ENCODE assay signal across 8 mouse cellular contexts in genomic region chr4:133201006-133201771, GRCm38 (mm10). TPM values are rescaled to one million over a fixed set of nuclear protein-coding genes. Genes with fewer than 3 reads are reported as not detected.
DNase-seq lines count a peak whose midpoint lies in the region; ATAC-seq and TF ChIP-seq lines count a peak whose summit lies in the region.

No protein-coding gene starts in this region.

- peak; percentile 69 for TF ChIP-seq CTCF in cerebellum, adult 2 months (IDR thresholded peaks at IDR 0.05; ENCODE audit: borderline replicate concordance, insufficient read depth, low read depth, low read length)
- TF ChIP-seq CTCF in gastrocnemius, adult 2 months (IDR thresholded peaks at IDR 0.05), result peak; percentile 79

- peak; percentile 61 to 64 for DNase-seq in right cerebral cortex, postnatal 10 days (ENCODE audit: low spot score in 2 of 2)
- DNase-seq in right cerebral cortex, postnatal 14 days, result no peak
- DNase-seq in cerebellum, adult 2 months, result peak; percentile 85 to 88
- DNase-seq in gastrocnemius, adult 2 months, result peak; percentile 88
- DNase-seq in thymus, postnatal 25 days, result peak; percentile 73

- intact Hi-C loops in gastrocnemius, adult 2 months (cut with DNase I), result loop anchor here (5.0 kb wide), 1 partner anchor 194 kb away; no protein-coding TSS in a partner anchor

- no peaks in the 10 kb centered on the region for H3K9me3 ChIP-seq in hindbrain, embryonic 15.5 days
- no peaks in the 10 kb centered on the region for H3K9me3 ChIP-seq in limb, embryonic 15.5 days

- no peak overlapping the region for H3K4me2 ChIP-seq in hindbrain, embryonic 15.5 days
- no peak overlapping the region for H3K4me2 ChIP-seq in limb, embryonic 15.5 days
- no peak overlapping the region for H3K4me2 ChIP-seq in myocyte (ENCODE audit: low read depth)

- H3K27me3 ChIP-seq in cerebellum, adult 2 months (ENCODE audit: control insufficient read depth, insufficient read depth, low read length), result no peaks in the 10 kb centered on the region
- no peaks in the 10 kb centered on the region for H3K27me3 ChIP-seq in hindbrain, embryonic 15.5 days
- H3K27me3 ChIP-seq in limb, embryonic 15.5 days, result no peaks in the 10 kb centered on the region
- H3K27me3 ChIP-seq in myocyte (ENCODE audit: control insufficient read depth, insufficient read depth, insufficient read length), result no peaks in the 10 kb centered on the region

- H3K9ac ChIP-seq in hindbrain, embryonic 15.5 days, result no peak overlapping the region
- H3K9ac ChIP-seq in limb, embryonic 15.5 days, result no peak overlapping the region

- H3K27ac ChIP-seq in cerebellum, adult 2 months (ENCODE audit: insufficient read depth, low read length), result peak overlapping the region; percentile 1; the same call in 1 of the 2 replicates
- H3K27ac ChIP-seq in gastrocnemius, adult 2 months, result peak overlapping the region; percentile 79
- peak overlapping the region; percentile 71 for H3K27ac ChIP-seq in hindbrain, embryonic 15.5 days (replicated peaks)
- peak overlapping the region; percentile 87 for H3K27ac ChIP-seq in limb, embryonic 15.5 days

- 0 out of 2 replicates have a peak, but pooled peaks have one; percentile 24 for ATAC-seq in hindbrain, embryonic 15.5 days (ENCODE audit: low FRiP score, low read depth)
- ATAC-seq in limb, embryonic 15.5 days (ENCODE audit: insufficient number of reproducible peaks, low FRiP score, low TSS enrichment, low read depth), result no peak

- H3ac ChIP-seq in myocyte (ENCODE audit: control insufficient read depth, insufficient read length), result no peak overlapping the region

- no peak overlapping the region for H3K4me3 ChIP-seq in cerebellum, adult 2 months (replicated peaks; ENCODE audit: insufficient read depth, low read depth, low read length)
- H3K4me3 ChIP-seq in gastrocnemius, adult 2 months, result no peak overlapping the region
- no peak overlapping the region for H3K4me3 ChIP-seq in hindbrain, embryonic 15.5 days
- no peak overlapping the region for H3K4me3 ChIP-seq in limb, embryonic 15.5 days
- no peak overlapping the region for H3K4me3 ChIP-seq in myocyte

- WGBS in cerebellum, adult 2 months, result 31% methylated on average over 8 of the region's 8 CpGs
- 62% methylated on average over 8 of the region's 8 CpGs for WGBS in hindbrain, embryonic 15.5 days
- WGBS in limb, embryonic 15.5 days, result 52% methylated on average over 8 of the region's 8 CpGs

- H3K4me1 ChIP-seq in cerebellum, adult 2 months (ENCODE audit: control insufficient read depth, insufficient read depth, low read length), result peaks cover 36% of the 10 kb centered on the region
- peaks cover 69% of the 10 kb centered on the region for H3K4me1 ChIP-seq in hindbrain, embryonic 15.5 days (replicated peaks)
- peaks cover 75% of the 10 kb centered on the region for H3K4me1 ChIP-seq in limb, embryonic 15.5 days

- no peaks in the 10 kb centered on the region for H3K79me2 ChIP-seq in myocyte (ENCODE audit: control insufficient read depth, insufficient read depth)

- no peak for TF ChIP-seq POLR2A in cerebellum, adult 2 months (IDR thresholded peaks at IDR 0.05; ENCODE audit: borderline replicate concordance, insufficient read depth, low read length)
- TF ChIP-seq POLR2A in myocyte (IDR thresholded peaks at IDR 0.05; ENCODE audit: insufficient read length, low read depth), result peak; percentile 35

- H3K36me3 ChIP-seq in hindbrain, embryonic 15.5 days, result no peaks in the 10 kb centered on the region
- peaks cover 9% of the 10 kb centered on the region for H3K36me3 ChIP-seq in limb, embryonic 15.5 days
- H3K36me3 ChIP-seq in myocyte (ENCODE audit: control insufficient read depth, insufficient read depth), result peaks cover 7% of the 10 kb centered on the region

TF ChIP-seq in myocyte, 11 proteins besides CTCF, POLR2A, EP300 and RAD21:
- TF ChIP-seq USF1 (IDR thresholded peaks at IDR 0.05; ENCODE audit: low read depth), result no peak
- TF ChIP-seq TCF12 (IDR thresholded peaks at IDR 0.05; ENCODE audit: insufficient read depth, poor library complexity, severe bottlenecking), result no peak
- TF ChIP-seq MYOD1 (IDR thresholded peaks at IDR 0.05; ENCODE audit: control insufficient read depth in 1 of 3, insufficient read length in 2 of 3, low read depth in 2 of 3), result peak in 1 of 3 experiments; percentile 12
- peak in 1 of 3 experiments; percentile 25 for TF ChIP-seq MYOG (IDR thresholded peaks at IDR 0.05; ENCODE audit: control insufficient read depth in 1 of 3, insufficient read depth in 1 of 3, insufficient read length in 2 of 3, low read depth in 2 of 3)
- peak; percentile 87 for TF ChIP-seq POLR2AphosphoS2 (IDR thresholded peaks at IDR 0.05; ENCODE audit: insufficient read length, low read depth)
- no peak for TF ChIP-seq CEBPB (IDR thresholded peaks at IDR 0.05; ENCODE audit: insufficient read depth, poor library complexity, severe bottlenecking)
- no peak for TF ChIP-seq E2F4 (IDR thresholded peaks at IDR 0.05; ENCODE audit: insufficient read depth)
- no peak for TF ChIP-seq REST (IDR thresholded peaks at IDR 0.05; ENCODE audit: insufficient read depth, insufficient read length)
- no peak for TF ChIP-seq SRF (IDR thresholded peaks at IDR 0.05; ENCODE audit: control insufficient read depth, insufficient read length, low read depth)
- no peak for TF ChIP-seq TCF3 (IDR thresholded peaks at IDR 0.05; ENCODE audit: insufficient read length, low read depth)
TF ChIP-seq in myocyte: peak in this region for 3.

RNA-seq across cellular contexts. Expression of gene Cd164l2, which starts 10.7 kb away (rescaled TPM):
- polyA plus RNA-seq in cerebellum, adult 2 months (2012; rRNA removed), result 7.4 and 10.9 TPM in 2 replicates
- total RNA-seq in gastrocnemius, adult 2 months (2021), result under 1 TPM in 1 of 2 experiments, not detected in 1; 0.26 TPM
- polyA plus RNA-seq in hindbrain, embryonic 15.5 days (2015; fragmentation: Nextera tagmentation; extraction: Ambion mirVana), result 3.0 and 4.5 TPM in 2 replicates
- polyA plus RNA-seq in limb, embryonic 15.5 days (2015; fragmentation: Nextera tagmentation; extraction: Ambion mirVana), result 3.6 and 5.2 TPM in 2 replicates
- polyA plus RNA-seq in myocyte (2012; fragmentation: generic; extraction: Trizol), result 0.22 TPM

RNA-seq across cellular contexts. Expression of gene Gpr3, which starts 11.1 kb away (rescaled TPM):
- 10.1 and 10.9 TPM in 2 replicates for polyA plus RNA-seq in cerebellum, adult 2 months (2012; rRNA removed)
- not detected for total RNA-seq in gastrocnemius, adult 2 months (2021)
- 1.6 and 2.7 TPM in 2 replicates for polyA plus RNA-seq in hindbrain, embryonic 15.5 days (2015; fragmentation: Nextera tagmentation; extraction: Ambion mirVana)
- not detected in 2 replicates for polyA plus RNA-seq in limb, embryonic 15.5 days (2015; fragmentation: Nextera tagmentation; extraction: Ambion mirVana)
- polyA plus RNA-seq in myocyte (2012; fragmentation: generic; extraction: Trizol), result 0.40 TPM

RNA-seq across cellular contexts. Expression of gene Map3k6, which starts 39.4 kb away (rescaled TPM):
- polyA plus RNA-seq in cerebellum, adult 2 months (2012; rRNA removed), result 4.0 and 4.7 TPM in 2 replicates
- 10 to 100 TPM; 10.5 to 15.0 TPM for total RNA-seq in gastrocnemius, adult 2 months (2021)
- 1.8 and 2.2 TPM in 2 replicates for polyA plus RNA-seq in hindbrain, embryonic 15.5 days (2015; fragmentation: Nextera tagmentation; extraction: Ambion mirVana)
- 21.3 and 21.4 TPM in 2 replicates for polyA plus RNA-seq in limb, embryonic 15.5 days (2015; fragmentation: Nextera tagmentation; extraction: Ambion mirVana)
- 4.6 TPM for polyA plus RNA-seq in myocyte (2012; fragmentation: generic; extraction: Trizol)

Comparison
In these comparisons a context has a peak if more than half of its experiments do, and no peak if none do; other contexts are left out.
1. H3K27ac ChIP-seq: peak in every context shown above with its lines; median percentile 87 in limb, embryonic 15.5 days; 79 in gastrocnemius, adult 2 months; 71 in hindbrain, embryonic 15.5 days; 1 in cerebellum, adult 2 months.